Mouse (Mus musculus): ENCODE results near the gene Atp8b3.

GRCm38 (mm10) chr10:80504724-80505123 is 34.2 kb downstream of the Atp8b3 start:
- TF ChIP-seq CTCF (IDR thresholded peaks at IDR 0.05; ENCODE audit: low read depth, low read length), result no peak
- no peak for TF ChIP-seq POLR2A (IDR thresholded peaks at IDR 0.05; ENCODE audit: extremely low read depth, insufficient read depth, low read length)

Data from liver, adult 2 months (tissue).